Mouse (Mus musculus): ENCODE measurements at regions not wholly inside any gene's neighbourhood (a gene's known extent, or its start where the extent isn't known, plus 50 kb on each side); places are given as distances from the start of the nearest gene placed in this dataset.

GRCm38 (mm10) chr19:21106241-21106669 is 152.3 kb upstream of the Tmc1 start:
- Histone ChIP-seq H3K4me3 (replicated peaks; ENCODE audit: control insufficient read depth, low read depth, low read length) (no peak overlapping the region), H3K27ac (ENCODE audit: control insufficient read depth, insufficient read depth, low read depth, low read length, poor library complexity) (no peak overlapping the region), H3K4me1 (ENCODE audit: control insufficient read depth, insufficient read depth, low read length) (no peaks in the 10 kb centered on the region; the same call in 1 of the 2 replicates)
- WGBS = 33% methylated on average over 6 of the region's 6 CpGs
- TF ChIP-seq CTCF (IDR thresholded peaks at IDR 0.05; ENCODE audit: control insufficient read depth, insufficient read depth, low read length) (no peak), POLR2A (IDR thresholded peaks at IDR 0.05; ENCODE audit: borderline replicate concordance, control insufficient read depth, low read depth, low read length) (no peak)

DNA sequence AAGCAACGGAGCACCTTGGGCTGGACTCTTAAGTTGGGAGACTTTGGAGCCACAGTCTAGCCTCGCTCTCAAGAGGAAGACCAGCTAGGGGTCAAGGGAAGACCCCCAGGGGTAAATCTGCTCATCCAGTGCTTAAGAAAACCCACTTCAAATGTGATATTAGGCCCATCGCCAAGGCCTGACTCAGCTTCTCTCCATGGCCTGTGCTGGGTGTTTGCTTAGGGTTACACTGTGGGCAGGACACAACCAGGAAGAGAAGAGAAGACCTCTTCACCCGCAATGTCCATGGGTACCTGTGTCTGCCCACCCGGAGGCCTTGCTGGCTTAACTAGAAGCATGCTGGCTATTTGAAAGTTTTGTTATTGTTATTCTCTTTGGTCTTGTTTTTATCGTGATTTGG is 151.0 kb upstream of the Tmc1 start:
- Histone ChIP-seq H3K27ac (ENCODE audit: control insufficient read depth, insufficient read depth, low read depth, low read length, poor library complexity) (0 out of 2 replicates have a peak overlapping the region, but pooled peaks have one; percentile 7), H3K4me3 (replicated peaks; ENCODE audit: control insufficient read depth, low read depth, low read length) (no peak overlapping the region), H3K4me1 (ENCODE audit: control insufficient read depth, insufficient read depth, low read length) (no peaks in the 10 kb centered on the region; the same call in 1 of the 2 replicates)
- 66% methylated on average over 6 of the region's 6 CpGs for WGBS
- TF ChIP-seq CTCF (IDR thresholded peaks at IDR 0.05; ENCODE audit: control insufficient read depth, insufficient read depth, low read length) (no peak), POLR2A (IDR thresholded peaks at IDR 0.05; ENCODE audit: borderline replicate concordance, control insufficient read depth, low read depth, low read length) (no peak)

DNA sequence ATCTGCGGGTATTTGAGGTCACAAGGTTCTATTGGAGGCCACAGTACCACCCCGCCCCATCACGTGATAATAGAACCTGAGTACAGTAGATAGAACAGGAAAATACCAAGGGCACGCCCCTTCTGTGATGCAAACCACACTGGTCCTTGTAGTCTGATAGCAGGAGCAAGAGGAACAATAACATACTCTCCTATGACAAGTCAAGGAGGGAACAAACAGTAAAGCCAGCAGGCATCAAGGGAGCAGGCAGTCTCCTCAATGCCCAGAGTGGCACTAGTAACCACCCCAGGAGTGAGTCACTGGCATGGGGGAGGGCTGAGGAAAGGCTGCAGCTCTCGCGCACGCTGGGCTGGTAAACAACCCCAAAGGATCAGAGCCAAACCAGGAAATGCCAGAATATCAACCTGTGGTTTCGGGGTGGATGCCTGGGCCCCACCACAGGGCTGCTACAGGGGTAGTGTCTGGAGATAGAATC is 150.5 kb upstream of the Tmc1 start:
- Histone ChIP-seq H3K4me1 (ENCODE audit: control insufficient read depth, insufficient read depth, low read length) (no peaks in the 10 kb centered on the region; the same call in 1 of the 2 replicates), H3K4me3 (replicated peaks; ENCODE audit: control insufficient read depth, low read depth, low read length) (no peak overlapping the region), H3K27ac (ENCODE audit: control insufficient read depth, insufficient read depth, low read depth, low read length, poor library complexity) (0 out of 2 replicates have a peak overlapping the region, but pooled peaks have one; percentile 26)
- TF ChIP-seq POLR2A (IDR thresholded peaks at IDR 0.05; ENCODE audit: borderline replicate concordance, control insufficient read depth, low read depth, low read length) (no peak), CTCF (IDR thresholded peaks at IDR 0.05; ENCODE audit: control insufficient read depth, insufficient read depth, low read length) (no peak)
- 14% methylated on average over 8 of the region's 8 CpGs for WGBS

- no peaks in the 10 kb centered on the region for H3K4me1 ChIP-seq (ENCODE audit: control insufficient read depth, insufficient read depth, low read length)
- H3K27ac ChIP-seq (ENCODE audit: control insufficient read depth, insufficient read depth, low read depth, low read length, poor library complexity) = no peak overlapping the region; the same call in 1 of the 2 replicates
- 70% methylated on average over 7 of the region's 7 CpGs for WGBS
- TF ChIP-seq CTCF (IDR thresholded peaks at IDR 0.05; ENCODE audit: control insufficient read depth, insufficient read depth, low read length) = no peak
- TF ChIP-seq POLR2A (IDR thresholded peaks at IDR 0.05; ENCODE audit: borderline replicate concordance, control insufficient read depth, low read depth, low read length) = no peak
- no peak overlapping the region for H3K4me3 ChIP-seq (replicated peaks; ENCODE audit: control insufficient read depth, low read depth, low read length)
These were observed 124.0 kb upstream of the Tmc1 start for GRCm38 (mm10) chr19:21077771-21078548.

- WGBS = 75% methylated on average over 7 of the region's 7 CpGs
- Histone ChIP-seq H3K4me1 (ENCODE audit: control insufficient read depth, insufficient read depth, low read length) (no peaks in the 10 kb centered on the region), H3K4me3 (replicated peaks; ENCODE audit: control insufficient read depth, low read depth, low read length) (no peak overlapping the region), H3K27ac (ENCODE audit: control insufficient read depth, insufficient read depth, low read depth, low read length, poor library complexity) (no peak overlapping the region)
- no peak for TF ChIP-seq POLR2A (IDR thresholded peaks at IDR 0.05; ENCODE audit: borderline replicate concordance, control insufficient read depth, low read depth, low read length)
- no peak for TF ChIP-seq CTCF (IDR thresholded peaks at IDR 0.05; ENCODE audit: control insufficient read depth, insufficient read depth, low read length)
These were observed 114.4 kb upstream of the Tmc1 start for GRCm38 (mm10) chr19:21068381-21068780.

DNA sequence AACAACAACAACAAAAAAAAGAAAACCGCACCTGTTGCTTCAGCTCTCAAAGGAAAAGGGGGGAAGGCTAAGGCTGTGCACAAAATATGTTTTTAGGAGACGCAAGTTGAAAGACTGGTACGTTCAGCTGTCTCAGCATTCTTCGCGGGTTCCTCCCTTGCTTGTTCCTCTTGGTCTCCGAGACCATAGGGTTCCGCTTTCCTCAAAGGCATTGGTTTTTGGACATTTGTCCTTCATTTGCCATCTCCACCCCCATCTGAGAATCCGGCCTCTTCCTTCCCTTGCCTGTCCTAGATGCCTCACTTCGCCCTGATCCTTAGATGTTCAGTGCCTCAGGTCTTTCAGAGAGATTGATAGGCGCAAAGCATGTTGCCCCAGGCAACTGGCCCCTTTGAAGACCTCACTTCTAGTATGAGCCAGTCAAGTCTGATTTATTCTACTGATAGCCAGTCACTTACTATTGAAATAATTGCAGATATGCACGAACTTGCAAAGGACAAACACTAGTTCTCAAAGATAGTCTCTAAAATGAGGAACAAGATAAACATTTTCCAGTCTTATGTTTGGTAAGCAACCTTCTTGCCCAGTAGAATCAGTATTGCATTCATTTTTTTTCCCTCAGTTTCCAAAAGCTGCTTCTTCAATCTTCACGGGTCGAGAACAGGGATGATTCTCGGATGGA is 112.6 kb upstream of the Tmc1 start:
- TF ChIP-seq CTCF (IDR thresholded peaks at IDR 0.05; ENCODE audit: control insufficient read depth, insufficient read depth, low read length) = no peak
- H3K4me3 ChIP-seq (replicated peaks; ENCODE audit: control insufficient read depth, low read depth, low read length) = no peak overlapping the region
- WGBS = 81% methylated on average over 14 of the region's 14 CpGs
- no peak overlapping the region for H3K27ac ChIP-seq (ENCODE audit: control insufficient read depth, insufficient read depth, low read depth, low read length, poor library complexity)
- no peaks in the 10 kb centered on the region for H3K4me1 ChIP-seq (ENCODE audit: control insufficient read depth, insufficient read depth, low read length)

GRCm38 (mm10) chr19:21064902-21065301 is 110.9 kb upstream of the Tmc1 start:
- whole genome bisulfite sequencing = 27% methylated on average over 3 of the region's 3 CpGs

More at GRCm38 (mm10) chr19:21064902-21065301, 110.9 kb upstream of the Tmc1 start:
- Histone ChIP-seq H3K27ac (ENCODE audit: control insufficient read depth, insufficient read depth, low read depth, low read length, poor library complexity) (no peak overlapping the region), H3K4me3 (replicated peaks; ENCODE audit: control insufficient read depth, low read depth, low read length) (no peak overlapping the region), H3K4me1 (ENCODE audit: control insufficient read depth, insufficient read depth, low read length) (no peaks in the 10 kb centered on the region)
- no peak for TF ChIP-seq CTCF (IDR thresholded peaks at IDR 0.05; ENCODE audit: control insufficient read depth, insufficient read depth, low read length)
- no peak for TF ChIP-seq POLR2A (IDR thresholded peaks at IDR 0.05; ENCODE audit: borderline replicate concordance, control insufficient read depth, low read depth, low read length)

All from bone marrow, adult 2 months (tissue).